Mouse (Mus musculus) urinary bladder, postnatal 25 days (tissue): ENCODE measurements around the gene Inka1.
"Not testable (repeated sequence)": the region's sequence is repeated elsewhere in the genome, so short reads cannot be mapped to it uniquely, and the experiment has no call there.

Source experiments
- DNase-seq: peaks from one replicate; pipeline ENCODE4 v3.0.0; 2022; ENCODE audit warnings: low spot score

Gene Inka1

DNA sequence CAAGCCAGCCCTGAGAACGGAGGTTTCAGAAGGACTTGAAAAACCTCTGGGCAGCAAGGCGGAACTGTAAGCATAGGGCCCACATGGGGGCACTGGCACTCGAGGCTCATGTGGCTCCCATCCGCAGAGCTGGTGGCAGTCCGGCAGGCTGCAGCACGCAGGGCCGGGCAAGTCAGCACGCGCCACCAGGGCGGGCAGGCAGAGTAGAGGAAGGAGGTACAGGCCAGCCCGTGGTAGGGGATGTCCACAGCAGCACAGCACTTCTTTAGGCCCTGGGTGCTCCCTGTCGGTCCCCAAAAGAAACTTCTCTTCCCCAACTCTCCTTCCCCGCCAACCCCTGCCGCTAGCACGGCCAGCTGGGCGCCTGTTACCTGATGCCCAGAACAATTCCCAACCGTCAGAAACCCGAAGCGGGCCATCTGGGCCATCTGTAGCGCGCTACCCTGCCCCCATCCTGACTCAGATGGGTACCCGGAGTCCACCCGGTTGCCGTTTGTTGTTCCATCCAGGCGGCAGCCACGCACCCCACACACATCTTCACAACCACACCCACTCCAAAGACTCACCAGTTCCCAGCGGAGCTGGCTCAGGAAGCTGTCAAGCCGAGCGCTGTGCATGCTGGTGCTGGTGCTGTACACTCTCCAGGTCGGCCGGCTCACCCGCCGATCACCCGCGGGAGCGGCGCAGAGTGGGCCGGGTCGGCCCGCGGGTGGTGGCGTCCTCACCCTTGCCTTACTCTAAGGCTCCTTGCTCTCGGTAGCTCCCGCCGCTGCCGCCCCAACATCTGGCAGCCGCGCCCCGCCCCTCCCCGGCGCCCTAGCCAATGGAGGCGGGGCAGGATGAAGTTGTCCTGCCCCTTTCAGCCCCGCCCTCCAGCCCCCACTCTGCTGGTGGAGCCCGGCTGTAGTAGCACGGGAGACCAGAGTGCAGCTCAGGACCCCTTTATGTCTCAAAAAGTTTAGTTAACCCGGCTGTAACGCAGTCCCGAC, at the start of gene Inka1:
Gene Inka1, minus strand, starts transcription at position 749 of the 989 bp plus-strand sequence.
- peak; percentile 90 for DNase-seq

DNA sequence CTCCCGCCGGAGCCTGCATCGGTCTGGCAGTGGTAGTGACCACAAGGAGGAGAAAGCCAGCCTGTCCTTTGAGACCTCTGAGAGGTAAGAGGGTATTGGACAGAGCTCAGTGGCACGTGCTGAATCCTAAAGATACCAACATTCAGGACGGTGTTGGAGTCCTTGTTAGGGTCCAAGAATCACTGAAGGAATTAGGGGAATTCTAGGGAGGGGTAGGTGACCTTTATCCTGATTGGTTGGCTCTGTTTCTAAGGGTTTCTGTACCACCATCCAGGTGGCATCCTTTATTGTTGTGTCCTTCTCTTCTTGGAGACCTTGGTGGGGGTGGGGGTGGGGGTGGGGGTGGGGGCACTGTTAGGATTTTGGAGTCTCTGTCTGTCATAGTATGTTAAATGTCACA, 46.4 kb upstream of the Inka1 start:
- no peak for DNase-seq

DNA sequence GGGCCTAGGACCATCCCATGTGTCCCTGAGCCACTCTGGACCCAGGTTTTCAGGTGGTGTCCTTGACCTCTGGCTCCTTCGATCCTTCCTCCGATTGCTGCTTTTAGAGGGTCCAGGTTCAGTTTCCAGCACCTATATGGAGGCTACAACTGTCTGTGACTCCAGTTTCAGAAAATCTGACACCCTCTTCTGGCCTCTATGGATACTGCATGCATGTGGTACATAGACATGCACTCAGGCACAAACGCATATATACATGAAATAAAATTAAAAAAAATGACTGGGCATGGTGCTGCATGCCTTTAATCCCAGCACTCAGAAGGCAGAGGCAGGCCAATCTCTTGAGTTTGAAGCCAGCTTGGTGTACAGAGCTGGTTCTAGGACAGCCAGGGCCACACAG, 42.2 kb upstream of the Inka1 start:
- no peak for DNase-seq

DNA sequence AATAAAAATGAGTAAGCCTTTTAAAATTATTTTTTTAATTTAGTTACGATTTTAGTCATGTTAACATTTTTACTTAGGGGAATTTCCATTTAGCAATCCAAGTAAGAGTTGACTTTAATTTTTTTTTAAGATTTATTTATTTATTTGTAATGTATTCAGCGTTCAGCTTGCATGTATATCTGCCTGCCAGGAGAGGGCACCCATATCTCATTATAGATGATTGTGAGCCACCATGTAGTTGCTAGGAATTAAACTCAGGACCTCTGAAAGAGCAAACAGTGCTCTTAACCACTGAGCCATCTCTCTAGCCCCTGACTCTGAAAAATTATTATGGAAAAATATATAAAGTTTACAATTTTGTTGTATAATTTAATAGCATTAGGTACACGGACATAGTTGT, 40.9 kb upstream of the Inka1 start:
- DNase-seq: no peak

DNA sequence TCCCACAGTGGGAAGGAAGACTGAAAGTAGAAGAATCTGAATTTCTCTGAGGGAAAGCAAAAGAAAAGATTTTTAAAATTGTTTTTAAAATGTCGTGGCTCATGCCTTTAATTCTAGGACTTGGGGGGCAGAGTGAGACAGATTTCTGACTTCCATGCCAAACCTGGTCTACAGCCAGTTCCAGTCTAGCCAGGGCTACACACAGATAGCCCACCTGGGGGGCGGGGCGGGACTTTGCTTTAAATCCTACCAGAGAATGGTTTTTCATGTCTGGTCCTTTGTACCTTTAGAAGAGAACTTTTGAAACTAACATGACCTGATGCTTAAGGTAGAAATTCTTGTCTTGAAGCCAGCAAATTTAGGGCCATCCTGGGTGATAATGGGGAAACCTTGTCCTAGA, 37.5 kb upstream of the Inka1 start:
- no peak for DNase-seq

DNA sequence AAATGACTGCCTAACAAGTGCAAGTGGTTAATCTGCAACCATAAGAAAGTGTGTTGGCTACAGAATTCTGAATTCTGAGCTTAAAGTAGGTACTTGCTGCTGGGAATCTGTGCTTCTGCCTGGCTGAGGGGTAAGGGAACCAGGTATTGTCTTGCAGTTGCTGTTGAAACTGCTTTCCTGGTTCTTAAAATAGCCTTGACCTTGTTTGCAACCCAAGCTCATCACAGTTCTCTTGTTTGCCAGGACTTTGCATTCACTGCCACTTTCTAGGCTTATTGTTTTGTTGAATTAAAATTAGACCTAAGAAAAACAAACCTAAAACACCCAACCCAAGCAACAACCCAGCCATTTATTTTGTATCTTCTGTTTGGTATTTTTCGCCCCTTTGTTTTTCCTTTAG, 35.1 kb upstream of the Inka1 start:
- no peak for DNase-seq

DNA sequence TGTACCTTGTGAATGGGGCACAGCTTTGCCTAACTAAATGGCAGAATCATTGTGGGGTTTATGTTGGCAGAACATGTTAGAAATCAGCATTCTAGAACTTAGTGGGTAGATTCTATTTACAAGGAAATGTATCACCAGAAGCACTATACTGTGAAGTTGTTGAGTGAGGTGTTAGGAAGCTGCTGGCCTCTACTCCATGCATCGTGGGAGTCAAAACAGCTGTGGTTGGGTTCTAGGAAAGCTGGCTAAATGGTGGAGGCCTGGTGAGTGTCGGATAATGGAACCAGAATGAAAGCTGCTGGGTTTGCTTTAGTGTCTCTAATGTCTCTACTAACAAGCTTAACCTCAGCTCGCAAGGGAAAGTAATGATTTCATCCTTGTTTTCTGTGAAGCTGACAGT, 31.4 kb upstream of the Inka1 start:
- no peak for DNase-seq

DNA sequence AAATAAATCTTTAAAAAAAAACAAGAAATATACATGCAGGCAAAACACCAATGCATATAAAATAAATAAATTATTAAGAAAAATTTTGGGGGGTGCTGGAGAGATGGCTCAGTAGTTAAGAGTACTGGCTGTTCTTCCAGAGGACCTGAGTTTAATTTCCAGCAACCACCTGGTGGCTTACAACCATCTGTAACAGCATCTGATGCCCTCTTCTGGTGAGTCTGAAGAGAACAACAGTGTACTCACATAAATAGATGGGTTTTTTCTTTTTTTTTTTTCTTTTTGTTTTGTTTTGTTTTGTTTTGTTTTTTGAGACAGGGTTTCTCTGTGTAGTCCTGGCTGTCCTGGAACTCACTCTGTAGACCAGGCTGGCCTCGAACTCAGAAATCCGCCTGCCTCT, 27.9 kb upstream of the Inka1 start:
- not testable (repeated sequence) for DNase-seq

DNA sequence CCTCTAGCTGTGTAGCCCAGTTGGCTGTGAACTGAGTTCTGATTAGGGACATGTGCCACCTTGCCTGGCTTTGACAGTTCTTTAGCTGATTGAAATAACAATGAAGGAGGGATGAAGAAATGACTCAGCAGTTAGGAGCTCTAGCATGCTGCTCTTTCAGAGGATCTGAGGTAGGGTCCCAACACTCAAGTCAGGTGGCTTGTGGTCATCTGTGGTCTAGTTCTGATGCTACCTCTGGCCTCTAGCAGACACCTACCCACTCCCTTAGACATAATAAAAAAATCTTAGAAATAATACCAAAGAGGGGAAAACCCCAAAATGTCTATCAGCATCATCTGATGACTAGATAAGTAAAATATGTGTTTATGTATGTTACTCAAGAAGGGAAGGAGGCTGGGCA, 24.7 kb upstream of the Inka1 start:
- no peak for DNase-seq

DNA sequence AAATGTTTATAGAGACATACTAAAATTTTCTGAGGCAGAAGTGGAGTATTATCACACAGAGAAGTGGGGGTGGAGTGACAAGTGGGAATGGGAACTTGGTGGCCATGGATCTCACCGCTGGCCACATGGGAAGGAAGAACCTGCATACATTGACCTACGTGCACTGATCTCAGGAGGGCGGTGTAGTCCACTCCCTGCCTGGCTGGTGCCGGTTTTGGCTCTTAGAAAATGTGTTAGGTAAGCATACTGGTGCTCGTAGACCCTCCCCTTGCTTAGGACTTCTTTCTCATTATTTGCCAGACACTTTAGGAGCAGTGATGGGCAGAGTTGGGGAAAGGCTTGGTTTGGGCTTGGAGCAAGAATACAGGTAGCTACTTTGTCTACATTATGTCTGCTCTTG, 22.4 kb upstream of the Inka1 start:
- DNase-seq: no peak

DNA sequence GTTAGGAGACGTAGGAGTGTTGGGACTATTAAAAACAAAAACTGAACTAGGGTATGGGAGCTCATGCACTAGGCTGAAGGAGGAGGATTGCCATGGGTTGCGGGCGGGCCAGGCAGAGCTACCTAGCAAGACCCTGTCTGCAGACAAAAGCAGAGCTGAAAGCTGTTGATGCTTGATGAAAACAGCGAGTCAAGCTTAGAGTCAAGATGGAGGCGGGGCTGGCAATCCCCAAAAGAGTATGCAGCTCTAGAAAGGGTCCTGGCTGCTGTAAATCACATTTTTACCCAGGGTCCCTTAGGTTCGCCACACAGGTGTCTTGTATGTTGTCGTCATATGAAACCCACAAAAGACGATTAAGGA, 17.8 kb upstream of the Inka1 start:
- DNase-seq: no peak

DNA sequence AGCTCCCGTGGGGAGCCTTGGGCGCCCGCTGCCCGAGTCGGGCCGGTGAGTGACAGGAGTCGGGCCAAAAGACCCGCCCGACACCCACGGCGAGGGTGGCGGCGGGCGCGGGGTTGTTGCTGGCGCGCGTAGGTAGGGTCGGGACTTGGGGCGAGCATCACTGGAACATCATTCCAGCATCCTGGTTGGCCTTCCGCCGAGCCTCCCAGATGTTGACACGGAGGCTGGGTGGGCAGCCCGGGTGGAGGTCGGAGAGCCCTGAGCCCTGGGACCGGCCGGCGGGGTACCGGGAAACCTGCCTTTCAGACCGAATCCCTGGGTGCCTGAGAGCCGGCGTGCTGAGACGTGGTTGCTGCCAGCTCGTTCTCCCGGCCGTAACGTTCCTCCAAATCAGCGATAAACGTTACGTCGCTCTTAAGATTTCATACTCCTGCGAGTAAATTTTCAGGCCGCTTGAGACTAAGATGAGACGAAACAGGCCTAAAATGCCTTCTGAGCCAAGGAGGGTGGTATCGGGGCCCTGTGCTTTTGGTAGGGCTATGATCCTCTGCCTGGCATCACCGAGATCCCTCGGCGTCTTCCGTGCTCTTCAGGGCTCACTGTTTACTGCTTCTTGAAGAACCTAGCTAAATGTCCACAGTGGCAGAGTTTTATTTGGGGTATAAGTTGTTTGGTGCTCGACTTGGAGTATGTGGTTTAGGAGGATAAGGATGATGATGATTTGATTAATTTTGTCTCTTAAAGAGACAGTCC, 17.3 kb upstream of the Inka1 start:
- DNase-seq: no peak

DNA sequence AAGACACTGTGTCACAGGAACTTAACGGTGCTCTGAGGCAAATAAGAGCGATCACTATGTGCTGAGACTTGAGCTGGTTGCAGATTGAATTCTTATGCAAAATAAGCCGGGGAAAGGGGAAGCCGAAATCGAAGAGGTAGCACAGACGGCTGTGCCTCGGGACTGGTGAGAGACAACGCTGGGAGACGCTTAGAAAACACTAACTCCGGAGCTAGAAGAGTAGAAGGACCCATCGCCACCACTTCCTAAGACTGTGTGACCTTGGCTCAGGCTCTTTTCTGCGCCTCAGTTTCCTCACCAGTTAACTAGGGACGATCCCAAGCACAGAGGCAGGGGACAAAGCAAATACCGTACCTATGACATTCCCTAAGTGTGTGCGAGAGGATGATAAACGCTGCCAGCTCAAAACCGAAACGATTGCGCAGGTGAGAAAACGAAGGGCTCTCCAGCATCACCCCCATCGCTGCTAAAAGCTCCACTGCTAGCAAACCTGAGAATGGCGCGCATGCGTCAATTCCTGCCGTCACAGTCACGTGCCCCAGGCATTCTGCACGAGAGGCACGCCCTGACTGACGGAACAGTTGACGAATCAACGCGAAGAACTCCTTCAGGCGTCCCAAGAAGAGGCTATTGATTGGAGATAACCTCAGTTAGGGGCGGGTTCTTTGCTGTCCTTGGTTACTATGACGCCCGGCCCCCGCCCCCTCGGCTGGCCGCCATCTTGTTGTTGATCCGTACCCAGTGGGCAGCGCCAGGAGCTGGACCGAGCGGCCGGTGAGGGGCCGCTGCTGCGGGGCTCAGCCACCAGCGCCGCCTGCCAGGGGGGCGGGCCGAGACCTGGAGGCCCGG, 16.5 kb upstream of the Inka1 start, which contains the start of gene Ip6k1:
Gene Ip6k1, plus strand, starts transcription at position 580 of the 849 bp plus-strand sequence.
- DNase-seq: peak; percentile 100

DNA sequence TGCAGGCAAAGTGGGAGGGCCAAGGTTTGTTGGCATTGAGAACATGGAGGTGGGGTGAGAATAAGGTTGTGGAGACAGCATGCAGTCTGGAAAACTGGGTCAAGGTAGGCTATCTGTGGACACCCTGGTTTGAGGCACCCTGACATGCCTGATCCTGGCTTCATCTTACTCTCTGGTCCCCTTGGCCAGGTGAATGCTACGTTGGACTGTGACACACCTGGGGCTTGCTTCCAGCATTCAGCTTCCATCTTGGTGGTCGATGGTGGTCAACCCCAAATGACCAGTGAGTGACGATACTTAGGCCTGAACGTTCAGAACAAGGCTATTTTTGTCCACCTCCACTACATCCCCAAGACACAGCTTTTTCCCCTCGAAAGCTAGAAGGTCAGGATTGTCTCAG, 10.4 kb upstream of the Inka1 start, which contains the start of gene Gm20662:
Gene Gm20662, plus strand, starts transcription at position 301 of the 400 bp plus-strand sequence.
- no peak for DNase-seq

DNA sequence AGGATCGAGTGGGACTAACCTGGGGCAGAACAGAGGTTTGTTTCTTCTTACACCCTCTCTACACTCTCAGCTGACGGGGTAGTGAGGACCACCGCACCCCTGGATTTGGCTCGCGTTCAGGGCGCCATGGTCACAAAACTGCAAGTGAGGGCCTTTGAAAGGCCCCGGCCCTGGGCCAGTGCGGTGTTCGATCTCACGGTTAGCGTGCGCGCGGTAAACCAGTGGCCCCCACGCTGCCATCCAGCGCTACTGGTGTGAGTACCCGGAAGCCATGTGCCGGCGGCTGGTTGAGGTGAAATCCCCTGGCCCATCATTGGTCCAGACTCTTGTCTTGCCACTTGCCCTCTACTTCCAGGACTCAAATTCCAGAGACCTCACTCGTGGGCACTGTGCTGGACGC, 9.8 kb upstream of the Inka1 start:
- no peak for DNase-seq

DNA sequence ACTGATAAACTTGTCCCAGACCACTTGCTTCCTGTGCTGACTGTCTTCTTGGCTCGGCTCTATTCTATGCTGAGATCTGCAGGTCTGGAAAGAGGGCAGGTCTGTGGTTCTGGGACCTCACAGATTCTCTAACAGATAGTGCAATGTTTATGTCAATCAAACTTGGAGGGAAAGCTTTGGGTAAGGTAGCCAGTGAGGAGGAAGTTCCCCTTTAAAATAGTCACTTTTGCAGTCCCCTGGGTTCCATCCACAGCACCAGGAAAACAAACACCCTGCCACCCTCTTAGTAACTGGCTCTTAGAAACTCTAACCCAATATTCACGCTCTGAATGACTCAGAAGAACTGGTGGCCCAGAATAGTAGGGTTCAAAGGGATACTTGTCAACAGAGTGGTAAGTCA, 8.8 kb upstream of the Inka1 start:
- DNase-seq: no peak

DNA sequence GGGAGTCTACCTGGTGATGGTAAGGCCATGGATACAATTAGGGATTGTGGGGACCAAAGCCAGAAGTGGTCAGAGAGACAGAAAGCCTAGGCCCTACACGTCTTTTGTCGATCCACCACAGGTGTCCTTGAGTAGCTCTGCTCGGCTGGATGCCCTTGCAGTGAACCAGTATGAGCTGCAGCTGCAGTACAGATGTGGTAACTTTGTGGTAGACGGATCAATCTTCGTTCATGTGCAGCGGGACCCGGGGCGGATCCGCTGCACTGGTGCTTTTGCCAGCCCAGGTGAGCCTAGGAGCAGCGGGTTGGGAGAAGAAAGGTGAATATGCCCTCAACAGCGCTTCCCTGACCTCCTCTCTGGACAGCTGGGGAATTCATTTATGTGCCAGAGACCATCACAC, 7.3 kb upstream of the Inka1 start:
- DNase-seq: no peak

DNA sequence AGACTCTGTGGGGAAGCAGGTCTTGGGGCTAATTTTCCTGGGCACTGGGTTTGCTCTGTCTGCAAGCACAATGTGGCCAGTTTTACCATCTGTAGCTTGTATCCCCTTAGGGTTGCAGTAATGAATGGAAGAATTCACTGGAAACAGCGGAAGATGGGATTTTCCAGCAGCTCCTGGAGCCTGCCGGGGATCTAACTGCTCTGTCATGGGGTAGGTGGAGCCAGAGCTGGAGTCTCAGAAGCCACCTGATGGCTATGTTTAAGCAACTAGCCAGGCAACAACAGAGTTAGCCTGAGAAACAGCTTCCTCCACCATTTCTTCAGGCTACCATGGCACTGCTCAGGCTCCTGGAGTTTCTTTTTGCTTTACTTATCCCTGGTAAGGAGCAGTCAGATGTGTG, 6.5 kb upstream of the Inka1 start, which contains the start of gene Cdhr4:
Gene Cdhr4, plus strand, starts transcription at position 301 of the 400 bp plus-strand sequence.
- DNase-seq: no peak

DNA sequence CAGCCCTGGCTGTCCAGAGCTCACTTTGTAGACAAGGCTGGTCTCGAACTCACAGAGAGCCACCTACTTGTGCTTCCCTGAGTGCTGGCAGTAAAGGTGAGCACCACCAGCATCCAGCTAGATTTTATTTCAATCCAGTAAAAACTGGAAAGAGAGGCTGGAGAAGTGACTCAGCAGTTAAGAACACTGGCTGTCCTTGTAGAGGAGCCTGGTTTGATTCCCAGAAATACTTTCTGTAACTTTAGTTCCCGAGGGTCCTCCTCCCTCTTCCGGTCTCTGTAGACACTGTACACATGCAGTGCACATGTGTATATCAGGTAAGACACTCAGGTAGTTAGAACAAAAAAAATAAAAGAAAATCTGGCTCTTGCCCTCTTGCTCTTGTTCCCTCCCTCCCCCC, 2.3 kb upstream of the Inka1 start:
- DNase-seq: no peak

DNA sequence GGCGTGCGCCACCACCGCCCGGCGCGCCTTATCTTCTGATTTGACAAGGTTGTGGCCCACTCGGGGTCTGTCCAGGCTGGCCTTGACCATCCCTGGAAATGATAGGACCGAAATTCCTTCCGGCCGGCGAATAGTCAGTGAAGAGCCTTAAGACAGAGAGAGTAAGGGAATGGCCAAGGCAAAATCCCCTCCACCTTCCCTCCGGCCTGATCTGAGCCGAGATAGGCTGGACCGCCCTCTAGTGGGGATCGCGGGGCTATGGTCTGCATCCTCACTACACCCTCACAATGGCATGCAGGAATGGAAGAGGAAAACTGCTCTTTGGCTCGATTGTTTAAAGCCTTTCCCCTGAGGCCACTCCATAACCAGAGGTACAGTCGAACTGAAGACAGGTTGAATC, 697 bp upstream of the Inka1 start:
- DNase-seq: peak; percentile 77

DNA sequence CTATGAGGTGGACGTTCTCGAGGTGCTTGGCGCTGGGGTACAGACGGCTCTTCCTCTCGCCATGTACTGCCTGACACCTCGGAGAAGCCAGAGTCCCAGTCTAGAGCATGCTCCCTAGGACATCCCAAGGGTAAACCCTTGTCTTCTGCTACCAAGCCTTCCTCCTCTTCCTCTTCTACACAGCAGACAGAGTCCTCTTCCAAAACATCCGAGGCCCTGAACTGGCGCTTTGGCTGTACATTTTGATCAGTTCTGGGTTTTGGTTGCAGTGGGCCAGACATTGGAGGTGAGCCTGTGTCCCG, 974 bp downstream of the Inka1 start:
- DNase-seq: no peak

DNA sequence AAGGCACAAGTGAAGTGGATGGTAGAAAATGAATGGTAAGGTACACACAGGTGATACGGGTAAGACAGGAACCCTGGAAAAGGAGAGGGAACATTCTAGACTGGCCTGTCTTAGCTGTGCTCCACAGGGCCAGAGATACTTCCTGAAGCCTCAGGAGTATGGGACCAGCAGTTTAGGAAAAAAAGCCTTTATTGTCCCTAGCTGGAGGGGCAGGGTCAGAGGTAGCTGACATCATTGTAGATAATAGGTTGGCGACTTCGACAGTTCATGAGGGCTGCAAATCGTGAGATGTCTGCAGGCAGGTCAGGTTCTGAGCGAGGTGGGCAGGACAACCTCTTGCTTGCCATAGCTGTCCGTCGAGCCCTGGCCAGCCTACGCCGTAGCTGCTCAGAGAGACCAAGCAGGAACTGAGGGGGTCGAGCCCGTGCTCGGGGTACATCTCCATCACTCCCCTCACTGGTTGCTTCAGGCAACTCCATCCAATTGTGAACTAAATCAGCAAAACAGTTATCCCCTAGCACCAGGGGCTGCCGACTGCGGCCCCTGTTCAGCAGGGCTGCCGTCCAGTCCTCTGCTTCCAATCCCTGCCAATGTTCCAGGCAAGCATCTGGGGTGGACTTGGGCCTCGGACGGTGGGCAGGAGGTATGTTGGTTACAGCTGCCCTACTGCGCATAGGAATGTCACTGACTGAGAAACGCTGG, 1.5 kb downstream of the Inka1 start:
- DNase-seq: no peak
